Mouse (Mus musculus) layer of hippocampus, adult 2 months (tissue): ENCODE measurements around the gene Gsk3b. TPM values are rescaled to one million over a fixed set of nuclear protein-coding genes. Genes with fewer than 3 reads are reported as not detected.
"Not testable (repeated sequence)": the region's sequence is repeated elsewhere in the genome, so short reads cannot be mapped to it uniquely, and the experiment has no call there.

Source experiments
- DNase-seq, 2 experiments: peaks; one replicate each; pipeline ENCODE4 v3.0.0; 2022; ENCODE audit warnings: low spot score in 2 of 2
- H3K27ac ChIP-seq: fragments of 200-600 bp; 2 replicates; pipeline ENCODE4 v1.8.1; 2022
- H3K4me3 ChIP-seq: fragments of 200-600 bp; 2 replicates; pipeline ENCODE4 v1.8.1; 2022; ENCODE audit warnings: mild to moderate bottlenecking
- CTCF ChIP-seq: fragments of 200-600 bp; conservative IDR thresholded peaks from 2 replicates; pipeline ENCODE4 v1.8.1; 2022; ENCODE audit warnings: antibody characterized with exemption, mild to moderate bottlenecking, moderate library complexity
- total RNA-seq, 2 experiments: library from RNA; stranded (reverse); gene quantifications; 2 replicates each; pipeline ENCODE4 v1.2.3; 2021

Gene Gsk3b
- total RNA-seq, 2 experiments from 2014 or later = 152 to 153 TPM

DNA sequence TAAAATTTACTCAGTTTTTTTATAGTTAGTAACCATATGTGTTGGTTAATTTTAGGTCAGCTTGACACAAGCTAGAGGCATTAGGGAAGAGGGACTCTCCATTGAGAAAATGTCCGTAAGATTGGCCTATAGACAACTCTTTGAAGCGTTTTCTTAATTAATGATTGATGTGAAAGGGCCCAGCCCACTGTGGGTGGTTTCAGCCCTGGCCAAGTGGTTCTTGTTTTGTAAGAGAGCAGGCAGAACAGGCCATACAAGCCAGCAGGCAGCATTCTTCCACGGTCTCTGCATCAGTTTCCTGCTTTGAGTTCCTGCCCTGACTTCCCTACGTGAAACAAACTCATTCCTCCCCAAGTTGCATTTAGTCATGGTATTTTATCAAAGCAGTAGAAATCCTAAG lies 90.3 kb downstream of the Gsk3b start:
- no peak for DNase-seq
- H3K27ac ChIP-seq = no peak overlapping the region
- H3K4me3 ChIP-seq = no peak overlapping the region
- TF ChIP-seq CTCF = no peak

DNA sequence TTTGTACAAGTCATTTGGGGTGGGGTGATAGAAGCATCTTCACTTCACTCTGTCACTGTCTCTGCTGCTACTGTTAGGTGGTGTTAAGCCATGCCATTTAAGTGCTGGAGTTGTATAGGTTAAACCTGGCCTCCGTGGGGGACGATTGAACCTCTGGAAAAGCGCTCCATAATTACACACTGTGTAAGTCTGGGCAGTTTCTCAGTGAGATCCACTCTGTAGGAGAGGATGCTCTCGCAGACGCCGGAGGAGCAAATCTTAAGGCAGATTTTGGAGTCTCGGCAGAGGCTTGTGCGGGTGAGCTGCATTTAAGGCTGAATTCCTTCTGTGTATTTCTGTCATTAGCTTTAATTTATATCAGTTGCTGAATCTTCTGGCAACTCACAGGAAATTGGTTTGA lies 92.6 kb downstream of the Gsk3b start:
- Histone ChIP-seq H3K4me3 (no peak overlapping the region), H3K27ac (no peak overlapping the region)
- no peak for DNase-seq
- no peak for TF ChIP-seq CTCF

DNA sequence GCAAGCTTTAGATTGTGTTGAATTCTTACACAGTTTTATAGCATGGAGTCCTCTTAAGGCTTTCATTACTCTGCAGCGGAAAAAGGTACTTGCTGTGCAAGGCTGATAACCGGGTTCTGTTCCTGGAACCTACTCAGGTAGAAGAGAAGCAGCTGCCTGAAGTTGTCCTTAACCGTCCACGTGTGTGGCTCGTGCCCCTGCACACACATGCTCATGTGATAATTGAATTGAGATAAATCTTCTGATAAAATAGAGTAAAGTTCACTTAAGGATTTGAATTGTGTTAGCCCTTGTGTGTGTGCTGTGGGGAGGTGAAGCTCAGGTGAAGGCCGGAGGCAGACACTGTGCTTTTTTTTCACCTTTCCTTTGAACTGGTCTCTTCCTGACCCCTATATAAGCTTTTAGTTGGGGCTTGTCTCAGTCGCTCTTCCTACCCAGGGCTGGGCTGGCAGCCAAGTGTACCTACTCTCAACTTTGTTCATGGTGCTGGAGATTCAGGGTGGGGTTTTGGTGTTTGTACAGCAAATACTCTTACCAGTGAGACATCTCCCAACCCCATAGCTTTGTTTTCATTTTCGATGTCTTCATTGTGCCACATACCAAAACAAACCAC lies 96.0 kb downstream of the Gsk3b start:
- H3K4me3 ChIP-seq = no peak overlapping the region
- no peak for TF ChIP-seq CTCF
- H3K27ac ChIP-seq = no peak overlapping the region
- no peak for DNase-seq

DNA sequence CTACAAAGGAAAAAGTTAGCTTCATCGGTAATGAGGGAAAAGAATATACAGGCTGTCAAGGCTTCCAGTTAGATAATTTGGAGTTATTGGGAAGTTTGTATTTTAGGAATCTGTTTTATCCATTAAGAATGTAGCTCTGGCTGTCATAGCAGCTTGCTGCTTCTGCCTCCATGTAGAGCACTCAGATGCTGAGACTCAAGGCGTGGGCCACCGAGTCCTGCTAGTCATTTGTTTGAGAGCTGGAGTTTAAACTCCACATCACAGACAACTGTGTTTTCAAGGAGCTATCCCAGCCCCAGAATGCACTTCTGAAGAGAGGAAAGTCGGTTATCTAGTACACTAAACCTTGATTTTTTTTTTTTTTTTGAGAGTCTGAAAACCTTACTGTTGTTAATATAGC lies 101.2 kb downstream of the Gsk3b start:
- Histone ChIP-seq H3K4me3 (no peak overlapping the region), H3K27ac (no peak overlapping the region)
- no peak for TF ChIP-seq CTCF
- DNase-seq = peak in 1 of 2 experiments; percentile 16

DNA sequence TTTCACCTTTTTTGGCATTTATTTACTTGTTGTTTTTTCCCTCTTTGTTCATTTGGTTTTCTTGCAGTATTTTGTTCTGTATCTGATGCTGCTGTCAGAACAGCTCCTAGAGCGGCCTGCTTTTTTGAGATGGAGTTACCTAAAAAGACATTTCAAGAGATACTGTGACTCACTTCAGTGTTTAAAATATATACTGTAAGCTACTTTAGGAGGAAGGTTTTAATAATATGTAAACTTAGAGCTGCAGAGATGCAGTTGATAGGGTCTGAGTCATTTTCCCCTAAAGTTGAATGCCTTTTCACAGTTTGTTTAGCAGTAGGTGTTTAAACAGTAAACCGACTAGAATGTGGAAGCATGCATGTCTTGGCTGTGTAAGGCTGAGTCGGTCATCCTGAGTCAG lies 101.7 kb downstream of the Gsk3b start:
- no peak for TF ChIP-seq CTCF
- H3K27ac ChIP-seq = no peak overlapping the region
- no peak for DNase-seq
- no peak overlapping the region for H3K4me3 ChIP-seq

DNA sequence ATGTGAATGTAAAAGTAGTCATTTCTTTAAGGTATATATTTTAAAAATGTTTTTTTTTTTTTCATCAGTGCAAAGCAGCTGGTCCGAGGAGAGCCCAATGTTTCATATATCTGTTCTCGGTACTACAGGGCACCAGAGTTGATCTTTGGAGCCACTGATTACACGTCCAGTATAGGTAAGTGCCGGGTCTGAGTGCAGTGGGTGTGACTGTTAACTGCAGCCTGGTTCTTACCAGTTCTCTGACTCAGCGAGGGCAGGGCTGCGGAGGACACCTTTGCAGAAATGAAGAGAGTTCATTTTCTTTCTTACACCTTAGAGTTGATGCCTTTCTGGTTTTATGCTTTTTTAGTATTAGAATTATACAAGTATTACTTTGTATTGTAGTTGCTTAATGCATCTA lies 102.7 kb downstream of the Gsk3b start:
- DNase-seq = no peak
- H3K4me3 ChIP-seq = no peak overlapping the region

DNA sequence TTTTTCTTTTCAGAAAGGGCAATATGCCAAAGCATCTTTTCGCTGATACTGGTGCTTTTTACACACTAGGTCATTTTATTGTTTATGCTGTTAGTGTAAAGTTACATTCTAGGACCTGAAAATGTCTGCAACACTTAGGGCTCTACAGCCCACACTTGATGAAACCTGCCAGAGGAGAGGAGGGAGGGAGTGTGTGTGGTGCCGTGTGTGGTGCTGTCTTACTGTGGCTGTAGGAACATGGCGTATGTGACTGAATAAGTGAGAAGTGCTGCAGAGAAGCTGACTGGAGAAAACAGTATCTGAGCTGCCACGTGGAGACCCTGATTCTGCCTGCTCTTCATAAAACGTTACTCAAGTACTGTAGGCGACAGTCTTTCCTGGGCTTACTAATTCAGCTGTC lies 103.8 kb downstream of the Gsk3b start:
- TF ChIP-seq CTCF = no peak
- no peak overlapping the region for H3K4me3 ChIP-seq
- H3K27ac ChIP-seq = no peak overlapping the region
- DNase-seq = no peak

More for the DNA sequence above, 102.7 kb downstream of the Gsk3b start:
- H3K27ac ChIP-seq = no peak overlapping the region
- TF ChIP-seq CTCF = no peak

DNA sequence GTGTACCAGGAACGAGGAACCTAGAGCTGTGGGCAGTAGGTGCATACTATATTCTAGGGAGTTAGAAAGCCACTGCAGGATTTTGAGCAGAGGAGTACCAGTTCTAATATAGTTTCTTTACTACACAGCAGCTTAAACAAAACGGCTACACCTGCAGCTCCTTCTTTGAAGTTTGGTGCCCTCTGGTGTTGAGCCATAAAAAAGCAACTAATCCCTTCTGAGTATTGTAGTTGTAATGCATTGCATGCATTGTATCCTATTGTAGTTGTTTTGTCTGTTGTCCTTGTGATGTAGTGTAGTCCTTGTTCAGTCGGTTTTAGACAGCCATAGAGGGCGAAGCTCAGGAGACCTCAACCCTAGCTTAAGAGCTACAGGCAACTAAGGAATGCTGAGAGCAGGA lies 108.5 kb downstream of the Gsk3b start:
- H3K4me3 ChIP-seq = no peak overlapping the region
- peak; percentile 71 to 76 for DNase-seq
- TF ChIP-seq CTCF = peak; percentile 90
- no peak overlapping the region for H3K27ac ChIP-seq

DNA sequence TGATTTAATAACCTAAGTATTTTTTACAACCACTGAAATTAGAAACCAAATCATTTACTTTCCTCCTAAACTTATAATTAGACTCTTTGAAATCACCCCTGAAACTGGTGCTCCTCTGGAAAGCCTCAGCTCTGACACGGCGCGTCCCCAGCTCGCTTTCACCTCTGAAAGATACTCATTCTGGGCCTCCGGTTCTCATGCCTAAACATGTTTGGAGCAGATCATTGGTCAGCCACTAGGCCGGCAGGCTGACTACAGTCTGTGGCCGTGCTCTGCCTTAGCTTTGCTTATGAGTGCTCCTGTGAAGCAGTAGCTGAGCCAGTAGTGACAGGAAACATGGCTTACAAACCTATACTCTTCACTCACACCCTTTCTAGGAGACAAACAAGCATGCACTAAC lies 116.5 kb downstream of the Gsk3b start:
- no peak overlapping the region for H3K27ac ChIP-seq
- no peak overlapping the region for H3K4me3 ChIP-seq
- TF ChIP-seq CTCF = no peak
- DNase-seq = no peak

DNA sequence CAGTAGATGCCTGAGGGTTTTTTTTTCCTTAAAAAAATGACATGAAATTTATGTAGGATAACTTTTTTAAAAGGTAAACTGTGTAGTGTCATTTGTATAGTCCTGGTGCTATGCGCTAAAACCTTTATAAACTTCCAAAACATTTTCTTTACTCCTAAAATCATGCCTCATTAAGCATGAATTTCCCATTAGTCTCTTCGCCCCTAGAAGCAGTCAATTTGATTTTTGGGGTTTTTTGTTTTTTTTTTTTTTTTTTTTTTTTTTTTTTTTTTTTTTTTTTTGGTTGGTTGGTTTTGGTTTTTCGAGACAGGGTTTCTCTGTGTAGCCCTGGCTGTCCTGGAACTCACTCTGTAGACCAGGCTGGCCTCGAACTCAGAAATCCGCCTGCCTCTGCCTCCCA lies 133.7 kb downstream of the Gsk3b start:
- not testable (repeated sequence) for H3K27ac ChIP-seq, DNase-seq

DNA sequence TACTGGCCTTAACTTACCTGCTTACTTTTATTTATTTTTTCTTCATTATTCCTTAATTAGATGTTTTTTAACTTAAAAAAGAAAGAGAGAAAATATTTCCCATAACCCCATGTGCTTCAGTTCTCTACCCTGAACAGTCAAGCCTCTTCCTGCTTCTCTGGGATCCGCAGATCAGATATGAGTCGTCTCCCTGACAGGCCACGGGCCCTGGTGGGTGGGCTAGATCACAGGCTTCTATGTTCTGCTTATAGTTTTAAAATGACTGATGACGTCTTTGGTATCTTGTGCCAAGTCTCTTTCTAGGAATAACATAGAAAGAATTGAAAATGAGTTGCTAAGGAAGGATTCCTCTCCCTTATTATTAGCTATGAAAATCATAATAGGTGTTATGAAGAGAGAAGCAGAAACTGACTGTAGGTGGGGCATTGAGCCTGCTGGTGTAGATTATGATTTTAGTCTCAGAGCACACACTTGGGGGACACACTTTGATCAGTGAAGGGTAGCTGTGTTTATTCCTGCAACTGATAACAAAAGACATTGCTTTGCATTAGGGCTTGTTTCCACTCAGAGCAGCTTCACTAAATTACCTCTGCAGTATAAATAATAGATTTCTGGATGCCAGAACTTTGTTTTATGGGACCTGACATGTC lies 148.3 kb downstream of the Gsk3b start:
- no peak for TF ChIP-seq CTCF
- Histone ChIP-seq H3K4me3 (no peak overlapping the region), H3K27ac (no peak overlapping the region)
- no peak for DNase-seq

More for the DNA sequence above, 133.7 kb downstream of the Gsk3b start:
- not testable (repeated sequence) for H3K4me3 ChIP-seq

DNA sequence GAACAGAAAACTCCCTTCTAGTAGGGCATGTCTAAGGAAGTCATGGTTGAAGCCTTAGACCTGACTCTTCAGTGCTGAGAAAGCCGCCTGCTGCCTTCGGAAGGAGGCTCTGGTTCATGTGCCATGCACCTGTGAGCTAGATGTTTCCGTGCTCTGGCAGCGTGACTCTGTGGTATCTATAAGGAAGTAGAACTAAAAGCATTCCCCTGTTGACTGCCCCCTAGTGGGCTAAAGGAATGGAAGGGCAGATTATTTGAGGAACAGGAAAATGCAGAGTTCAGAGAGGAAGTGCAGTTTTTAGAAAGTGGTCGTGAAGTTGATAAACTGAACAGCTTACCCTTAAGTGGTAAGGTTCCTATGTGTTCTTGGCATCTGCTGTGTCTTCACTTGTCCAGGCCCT lies 150.9 kb downstream of the Gsk3b start:
- Histone ChIP-seq H3K27ac (no peak overlapping the region), H3K4me3 (no peak overlapping the region)
- peak; percentile 84 for TF ChIP-seq CTCF
- DNase-seq = peak; percentile 17 to 37

DNA sequence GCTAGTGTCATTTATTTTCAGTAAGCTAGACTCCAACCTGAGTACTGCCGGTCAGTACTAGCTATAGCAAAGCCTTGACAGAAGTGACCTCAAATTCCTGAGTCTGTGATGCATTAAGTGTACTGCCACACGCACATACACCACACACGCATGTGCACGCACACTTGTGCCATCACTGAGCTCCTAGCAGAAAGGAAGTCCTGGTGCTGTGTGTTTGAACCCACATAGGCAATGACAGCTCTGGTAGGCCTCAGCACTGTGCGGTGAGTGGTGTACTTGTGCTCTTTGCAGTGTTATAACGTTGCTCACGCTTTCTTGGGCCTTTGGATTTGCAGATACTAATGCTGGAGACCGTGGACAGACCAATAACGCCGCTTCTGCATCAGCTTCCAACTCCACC lies 151.4 kb downstream of the Gsk3b start:
- Histone ChIP-seq H3K4me3 (no peak overlapping the region), H3K27ac (no peak overlapping the region)
- TF ChIP-seq CTCF = no peak
- no peak for DNase-seq

DNA sequence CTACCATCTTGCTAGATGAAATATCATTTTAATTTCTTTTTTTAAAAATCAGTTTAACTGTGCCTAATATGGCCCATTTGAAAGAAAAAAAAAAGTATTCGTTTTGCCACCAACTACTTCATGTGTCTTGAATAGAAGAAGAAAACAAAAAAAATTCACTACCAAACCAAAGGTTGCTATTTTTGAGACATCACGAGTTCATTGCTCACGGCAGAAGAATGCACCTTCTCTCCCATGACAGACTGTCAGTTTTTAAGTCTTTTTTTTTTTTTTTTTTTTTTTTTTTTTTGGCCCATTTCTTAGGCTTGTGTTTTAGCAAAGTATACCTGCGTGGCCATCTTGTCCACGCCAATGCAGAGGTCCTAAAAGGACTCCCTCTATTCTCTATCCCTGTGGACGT lies 155.3 kb downstream of the Gsk3b start:
- Histone ChIP-seq H3K27ac (no peak overlapping the region), H3K4me3 (no peak overlapping the region)
- no peak for DNase-seq
- no peak for TF ChIP-seq CTCF
